Mouse (Mus musculus): ENCODE measurements around the gene Mrpl20. TPM values are rescaled to one million over a fixed set of nuclear protein-coding genes. Genes with fewer than 3 reads are reported as not detected.
A peak's percentile ranks its signal among the peaks of the same experiment; 100 is the strongest.
"Not testable (repeated sequence)": the region's sequence is repeated elsewhere in the genome, so short reads cannot be mapped to it uniquely, and the experiment has no call there.

Mrpl20 gene
- polyA plus RNA-seq, 1 experiment from 2014 or later: 212 TPM

DNA sequence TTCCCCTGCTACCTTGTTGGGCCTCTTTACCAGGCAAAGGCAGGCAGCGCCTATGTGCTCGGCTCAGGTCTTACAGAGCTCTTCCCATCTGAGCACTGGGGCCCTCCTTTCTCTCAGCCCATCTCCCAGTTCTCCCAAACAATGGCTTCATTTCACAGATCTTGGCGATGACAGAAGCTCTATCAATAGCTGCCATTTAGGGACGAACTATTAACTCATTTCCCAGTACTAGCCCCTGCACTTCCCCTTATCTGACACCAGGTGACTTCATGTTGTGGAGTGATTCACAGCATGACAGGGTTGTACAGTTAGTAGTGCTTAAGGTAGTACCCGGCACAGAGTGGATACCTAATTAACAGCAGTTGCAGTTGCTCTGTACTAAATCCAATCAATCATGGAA is 16.9 kb upstream of the Mrpl20 start, which contains the start of gene Tmem88b:
Gene Tmem88b (minus strand): TSS at position 56 of the 400 bp plus-strand sequence.
- TF ChIP-seq CTCF (IDR thresholded peaks at IDR 0.05; ENCODE audit: low read depth): peak; percentile 64
- H3K27me3 ChIP-seq (replicated peaks; ENCODE audit: control insufficient read depth, insufficient read depth, low read length): no peaks in the 10 kb centered on the region
- peak within 1 kb of the TSS; percentile 98; the same call in 1 of the 2 replicates for H3K27ac ChIP-seq (ENCODE audit: low read depth, low read length)
- peak within 1 kb of the TSS; percentile 70; the same call in 1 of the 2 replicates for H3K4me3 ChIP-seq (ENCODE audit: low read depth, low read length)
- H3K4me2 ChIP-seq (replicated peaks; ENCODE audit: low read depth): peak within 1 kb of the TSS; percentile 90
- peaks cover 6% of the 10 kb centered on the region for H3K4me1 ChIP-seq (replicated peaks; ENCODE audit: control insufficient read depth, insufficient read depth, low read length)
- 0 out of 2 replicates have a peak within 1 kb of the TSS, but pooled peaks have one; percentile 74 for H3K9ac ChIP-seq (ENCODE audit: low read depth, low read length)
- ATAC-seq: no peak
- 49% methylated on average over 5 of the region's 5 CpGs for WGBS
- no peaks in the 10 kb centered on the region for H3K9me3 ChIP-seq (ENCODE audit: control insufficient read depth)
- H3K36me3 ChIP-seq (ENCODE audit: control insufficient read depth, insufficient read depth): no peaks in the 10 kb centered on the region

DNA sequence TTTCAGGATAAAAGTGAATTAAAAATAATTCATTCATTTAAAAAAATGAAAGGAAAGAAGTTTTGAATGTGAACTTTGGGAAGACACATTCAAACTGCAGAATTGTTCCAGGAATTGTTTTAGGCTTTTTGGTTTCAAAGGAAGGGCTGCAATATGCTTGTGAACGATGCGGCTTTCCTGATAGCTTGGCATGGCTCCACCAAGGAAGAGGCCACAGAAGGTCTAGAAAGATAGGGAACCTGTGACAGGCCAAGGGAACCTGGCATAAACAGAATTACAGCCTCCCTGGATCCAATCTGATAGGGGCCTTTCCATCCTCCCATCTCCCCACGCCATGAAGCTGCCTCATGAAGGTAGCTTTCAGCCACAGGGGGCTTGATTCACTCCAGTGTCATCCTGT is 14.4 kb upstream of the Mrpl20 start:
- H3K9me3 ChIP-seq (ENCODE audit: control insufficient read depth): no peaks in the 10 kb centered on the region
- peaks cover 6% of the 10 kb centered on the region for H3K4me1 ChIP-seq (replicated peaks; ENCODE audit: control insufficient read depth, insufficient read depth, low read length)
- H3K4me3 ChIP-seq (ENCODE audit: low read depth, low read length): no peak overlapping the region
- TF ChIP-seq CTCF (IDR thresholded peaks at IDR 0.05; ENCODE audit: low read depth): no peak
- H3K27me3 ChIP-seq (replicated peaks; ENCODE audit: control insufficient read depth, insufficient read depth, low read length): no peaks in the 10 kb centered on the region
- no peak overlapping the region for H3K27ac ChIP-seq (ENCODE audit: low read depth, low read length)
- ATAC-seq: no peak
- no peak overlapping the region for H3K4me2 ChIP-seq (replicated peaks; ENCODE audit: low read depth)
- H3K36me3 ChIP-seq (ENCODE audit: control insufficient read depth, insufficient read depth): no peaks in the 10 kb centered on the region
- no peak overlapping the region for H3K9ac ChIP-seq (ENCODE audit: low read depth, low read length)
- 61% methylated on average over 3 of the region's 3 CpGs for WGBS

DNA sequence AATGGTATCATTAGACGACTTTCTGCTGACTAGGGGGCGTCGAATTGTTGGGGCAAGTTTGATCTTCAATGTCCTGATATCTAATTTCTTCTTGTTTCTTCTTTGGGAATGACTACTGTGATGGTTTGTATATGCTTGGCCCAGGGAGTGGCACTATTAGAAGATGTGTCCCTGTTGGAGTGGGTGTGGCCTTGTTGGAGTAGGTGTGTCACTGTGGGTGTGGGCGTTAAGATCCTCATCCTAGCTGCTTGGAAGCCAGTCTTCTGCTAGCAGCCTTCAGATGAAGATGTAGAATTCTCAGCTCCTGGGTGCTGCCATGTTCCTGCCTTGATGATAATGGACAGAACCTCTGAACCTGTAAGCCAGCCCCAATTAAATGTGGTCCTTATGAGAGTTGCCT is 13.8 kb upstream of the Mrpl20 start:
- H3K27me3 ChIP-seq (replicated peaks; ENCODE audit: control insufficient read depth, insufficient read depth, low read length); H3K9ac ChIP-seq (ENCODE audit: low read depth, low read length); H3K4me3 ChIP-seq (ENCODE audit: low read depth, low read length); H3K9me3 ChIP-seq (ENCODE audit: control insufficient read depth); ATAC-seq; H3K4me2 ChIP-seq (replicated peaks; ENCODE audit: low read depth); H3K27ac ChIP-seq (ENCODE audit: low read depth, low read length); H3K36me3 ChIP-seq (ENCODE audit: control insufficient read depth, insufficient read depth); H3K4me1 ChIP-seq (replicated peaks; ENCODE audit: control insufficient read depth, insufficient read depth, low read length): not testable (repeated sequence)
- WGBS: 79% methylated on average over 4 of the region's 4 CpGs

DNA sequence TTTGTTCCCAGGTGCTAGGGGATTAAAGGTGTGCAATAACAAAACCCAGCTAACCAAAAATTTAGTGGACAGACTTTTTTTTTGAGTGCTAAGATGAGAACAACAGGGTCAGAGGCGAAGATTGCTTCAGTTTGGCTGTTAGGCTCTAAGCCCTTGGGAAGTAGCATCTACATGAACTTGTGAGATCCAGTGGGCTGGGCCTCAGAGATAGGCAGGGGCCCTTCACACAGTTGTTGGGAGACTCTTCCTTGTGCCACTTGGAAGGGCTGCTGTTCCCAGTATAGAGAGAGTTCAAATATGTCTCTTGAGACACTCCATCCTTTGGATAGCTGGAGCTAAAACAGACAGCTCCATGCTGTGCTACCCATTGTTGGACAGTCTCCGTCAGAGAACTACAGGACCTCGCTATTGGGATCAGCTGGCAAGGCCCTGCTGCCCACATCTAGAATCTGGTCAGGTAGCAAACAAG is 12.6 kb upstream of the Mrpl20 start, which contains the start of gene Ankrd65:
Gene Ankrd65 (plus strand): TSS at position 419 of the 469 bp plus-strand sequence.
- H3K9me3 ChIP-seq (ENCODE audit: control insufficient read depth): no peaks in the 10 kb centered on the region
- 87% methylated on average over 3 of the region's 3 CpGs for WGBS
- H3K4me3 ChIP-seq (ENCODE audit: low read depth, low read length): no peak within 1 kb of the TSS
- no peak within 1 kb of the TSS for H3K4me2 ChIP-seq (replicated peaks; ENCODE audit: low read depth)
- TF ChIP-seq CTCF (IDR thresholded peaks at IDR 0.05; ENCODE audit: low read depth): no peak
- no peaks in the 10 kb centered on the region for H3K27me3 ChIP-seq (replicated peaks; ENCODE audit: control insufficient read depth, insufficient read depth, low read length)
- no peak within 1 kb of the TSS for H3K9ac ChIP-seq (ENCODE audit: low read depth, low read length)
- no peak within 1 kb of the TSS for H3K27ac ChIP-seq (ENCODE audit: low read depth, low read length)
- H3K36me3 ChIP-seq (ENCODE audit: control insufficient read depth, insufficient read depth): no peaks in the 10 kb centered on the region
- ATAC-seq: no peak
- H3K4me1 ChIP-seq (replicated peaks; ENCODE audit: control insufficient read depth, insufficient read depth, low read length): peaks cover 3% of the 10 kb centered on the region

DNA sequence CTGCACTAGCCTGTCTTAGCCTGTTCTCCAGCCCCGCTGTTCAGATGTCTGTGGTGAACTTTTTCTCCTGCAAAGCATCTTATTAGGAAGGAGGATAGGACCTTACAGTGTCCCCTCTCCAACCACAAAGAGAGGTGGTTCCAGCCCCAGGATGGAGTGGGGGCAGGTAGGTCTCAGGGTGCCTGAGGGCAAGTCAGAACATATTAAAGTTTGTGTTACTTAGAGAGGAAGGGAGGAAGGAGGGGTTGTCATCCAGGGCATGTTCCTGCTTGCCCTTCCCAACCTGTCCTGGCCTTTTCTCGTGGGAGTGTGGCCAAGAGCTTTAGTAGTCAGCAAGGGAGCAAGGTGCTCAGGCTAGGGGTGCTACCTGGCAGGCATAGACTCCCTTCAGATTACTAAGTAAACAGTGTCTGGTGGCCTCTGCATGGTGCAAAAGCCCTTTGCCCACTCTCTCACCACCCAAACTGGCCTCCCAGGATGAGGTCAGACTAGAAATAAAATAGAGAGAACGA is 12.0 kb upstream of the Mrpl20 start:
- H3K4me3 ChIP-seq (ENCODE audit: low read depth, low read length): no peak overlapping the region
- no peak for TF ChIP-seq CTCF (IDR thresholded peaks at IDR 0.05; ENCODE audit: low read depth)
- H3K4me1 ChIP-seq (replicated peaks; ENCODE audit: control insufficient read depth, insufficient read depth, low read length): no peaks in the 10 kb centered on the region
- H3K4me2 ChIP-seq (replicated peaks; ENCODE audit: low read depth): no peak overlapping the region
- H3K9me3 ChIP-seq (ENCODE audit: control insufficient read depth): no peaks in the 10 kb centered on the region
- no peaks in the 10 kb centered on the region for H3K27me3 ChIP-seq (replicated peaks; ENCODE audit: control insufficient read depth, insufficient read depth, low read length)
- H3K27ac ChIP-seq (ENCODE audit: low read depth, low read length): no peak overlapping the region
- 46% methylated on average over 3 of the region's 3 CpGs for WGBS
- peak; percentile 40; the same call in 1 of the 2 replicates for ATAC-seq
- no peak overlapping the region for H3K9ac ChIP-seq (ENCODE audit: low read depth, low read length)
- H3K36me3 ChIP-seq (ENCODE audit: control insufficient read depth, insufficient read depth): no peaks in the 10 kb centered on the region

DNA sequence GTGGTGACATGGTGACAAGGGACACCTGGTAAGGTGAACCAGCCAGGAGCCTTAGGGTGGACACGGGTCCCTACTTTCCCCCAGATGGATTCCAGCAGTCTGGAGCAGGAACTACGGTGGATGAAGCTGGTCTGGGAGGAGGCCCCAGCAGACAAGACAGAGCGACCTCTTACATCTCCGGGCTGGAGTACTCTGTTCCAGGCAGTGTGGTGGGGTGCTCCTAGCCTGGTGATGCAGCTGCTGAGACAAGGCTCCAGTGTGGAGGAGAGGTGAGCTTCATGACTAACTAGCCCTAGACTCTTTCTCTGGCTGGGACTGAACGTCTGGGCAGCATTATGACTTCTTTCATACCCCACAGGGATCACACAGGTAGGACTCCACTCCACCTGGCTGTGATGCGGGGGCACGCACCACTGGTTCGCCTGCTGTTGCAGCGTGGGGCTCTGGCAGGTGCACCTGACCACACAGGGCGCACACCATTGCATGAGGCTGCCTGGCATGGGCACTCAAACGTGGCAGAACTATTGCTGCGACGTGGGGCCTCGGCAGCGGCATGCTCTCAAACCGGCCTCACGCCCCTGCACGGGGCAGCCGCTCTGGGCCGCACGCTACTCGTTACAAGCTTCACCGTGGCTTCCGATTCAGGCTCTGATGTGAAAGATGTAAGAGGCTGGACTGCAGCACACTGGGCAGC is 11.3 kb upstream of the Mrpl20 start:
- Histone ChIP-seq H3K4me1 (replicated peaks; ENCODE audit: control insufficient read depth, insufficient read depth, low read length) (no peaks in the 10 kb centered on the region), H3K4me2 (replicated peaks; ENCODE audit: low read depth) (no peak overlapping the region), H3K27ac (ENCODE audit: low read depth, low read length) (no peak overlapping the region), H3K9me3 (ENCODE audit: control insufficient read depth) (no peaks in the 10 kb centered on the region), H3K9ac (ENCODE audit: low read depth, low read length) (no peak overlapping the region), H3K36me3 (ENCODE audit: control insufficient read depth, insufficient read depth) (no peaks in the 10 kb centered on the region), H3K4me3 (ENCODE audit: low read depth, low read length) (no peak overlapping the region), H3K27me3 (replicated peaks; ENCODE audit: control insufficient read depth, insufficient read depth, low read length) (no peaks in the 10 kb centered on the region)
- TF ChIP-seq CTCF (IDR thresholded peaks at IDR 0.05; ENCODE audit: low read depth): no peak
- no peak for ATAC-seq
- 74% methylated on average over 24 of the region's 24 CpGs for WGBS
